Mouse (Mus musculus) midbrain, embryonic 11.5 days (tissue): ENCODE results near the gene Vps13d. TPM values are rescaled to one million over a fixed set of nuclear protein-coding genes. Genes with fewer than 3 reads are reported as not detected.

Source experiments
- ATAC-seq: fragments of 200-750 bp; cut with Nextera tagmentation; 2 replicates; pipeline ENCODE4 v1.8.0; 2017; ENCODE audit warnings: moderate TSS enrichment, moderate library complexity; ENCODE audit not compliant: low FRiP score
- DNase-seq: peaks from one replicate; pipeline ENCODE4 v3.0.0; 2015; ENCODE audit warnings: low spot score; ENCODE audit errors: missing footprints
- H3K27ac ChIP-seq: fragments of 300-500 bp; sonication (generic); 2 replicates; pipeline ENCODE4 v1.5.1; 2014; ENCODE audit warnings: low read depth, low read length
- H3K27me3 ChIP-seq: fragments of 300-500 bp; sonication (generic); 2 replicates; pipeline ENCODE4 v1.6.1; 2014; ENCODE audit warnings: mild to moderate bottlenecking, low read length, moderate library complexity, mixed read lengths; ENCODE audit not compliant: control insufficient read depth, insufficient read depth
- H3K36me3 ChIP-seq: fragments of 300-500 bp; sonication (generic); 2 replicates; pipeline ENCODE4 v1.6.1; 2014; ENCODE audit warnings: mild to moderate bottlenecking, low read length, moderate library complexity, mixed read lengths; ENCODE audit not compliant: control insufficient read depth, insufficient read depth
- H3K4me1 ChIP-seq: fragments of 300-500 bp; sonication (generic); 2 replicates; pipeline ENCODE4 v1.6.1; 2014; ENCODE audit warnings: low read length; ENCODE audit not compliant: control insufficient read depth, insufficient read depth
- H3K4me2 ChIP-seq: fragments of 300-500 bp; sonication (generic); 2 replicates; pipeline ENCODE4 v1.6.1; 2014; ENCODE audit warnings: mild to moderate bottlenecking, moderate library complexity
- H3K4me3 ChIP-seq: fragments of 300-500 bp; sonication (generic); 2 replicates; pipeline ENCODE4 v1.5.1; 2014; ENCODE audit warnings: low read depth, low read length
- H3K9ac ChIP-seq: fragments of 300-500 bp; sonication (generic); 2 replicates; pipeline ENCODE4 v1.6.1; 2014; ENCODE audit warnings: low read length
- H3K9me3 ChIP-seq: fragments of 300-500 bp; sonication (generic); 2 replicates; pipeline ENCODE4 v1.6.1; 2016; ENCODE audit warnings: low read length; ENCODE audit not compliant: control insufficient read depth
- WGBS: fragments of 180-500 bp; shearing (Covaris S2); extraction: QIAGEN DNeasy Blood & Tissue Kit; methylation state at CpG from one replicate; pipeline ENCODE4 v1.1.7; 2014; 5-methylcytosine and 5-hydroxymethylcytosine counted together
- polyA plus RNA-seq: library from polyadenylated mRNA; unstranded; fragments of >200 nt; fragmentation: Nextera tagmentation; extraction: Ambion mirVana; gene quantifications from 2 replicates; pipeline ENCODE4 v1.2.1, GENCODE M21; 2014

The Vps13d gene
- polyA plus RNA-seq, 1 experiment from 2014 or later, result 8.7 TPM

- peaks cover 8% of the 10 kb centered on the region; the same call in 1 of the 2 replicates for H3K36me3 ChIP-seq
Measured at GRCm38 (mm10) chr4:145147006-145147961, 47.5 kb downstream of the Vps13d start.

GRCm38 (mm10) chr4:145143533-145143932 is 51.3 kb downstream of the Vps13d start:
- ATAC-seq, result no peak
- no peaks in the 10 kb centered on the region for H3K4me1 ChIP-seq
- H3K9ac ChIP-seq, result no peak overlapping the region
- no peak overlapping the region for H3K4me2 ChIP-seq
- 98% methylated on average over 5 of the region's 5 CpGs for WGBS
- H3K36me3 ChIP-seq, result peaks cover 11% of the 10 kb centered on the region
- H3K27ac ChIP-seq, result no peak overlapping the region
- H3K27me3 ChIP-seq, result no peaks in the 10 kb centered on the region
- H3K4me3 ChIP-seq, result no peak overlapping the region
- DNase-seq, result peak; percentile 10
- no peaks in the 10 kb centered on the region for H3K9me3 ChIP-seq

More at GRCm38 (mm10) chr4:145147006-145147961, 47.5 kb downstream of the Vps13d start:
- 76% methylated on average over 5 of the region's 5 CpGs for WGBS
- Histone ChIP-seq H3K4me3 (no peak overlapping the region), H3K4me1 (no peaks in the 10 kb centered on the region), H3K9me3 (no peaks in the 10 kb centered on the region), H3K27ac (no peak overlapping the region), H3K9ac (no peak overlapping the region), H3K27me3 (no peaks in the 10 kb centered on the region), H3K4me2 (no peak overlapping the region)
- ATAC-seq (no peak), DNase-seq (no peak)

- WGBS, result 88% methylated on average over 1 of the region's 1 CpGs
- H3K36me3 ChIP-seq, result peaks cover 10% of the 10 kb centered on the region
- no peak for ATAC-seq
Measured at GRCm38 (mm10) chr4:145136705-145137104, 58.1 kb downstream of the Vps13d start.

GRCm38 (mm10) chr4:145135473-145135872 is 59.3 kb downstream of the Vps13d start:
- 93% methylated on average over 4 of the region's 4 CpGs for WGBS
- Histone ChIP-seq H3K27me3 (no peaks in the 10 kb centered on the region), H3K4me1 (no peaks in the 10 kb centered on the region), H3K36me3 (peaks cover 7% of the 10 kb centered on the region), H3K4me2 (no peak overlapping the region), H3K4me3 (no peak overlapping the region), H3K9me3 (no peaks in the 10 kb centered on the region), H3K9ac (no peak overlapping the region), H3K27ac (no peak overlapping the region)
- ATAC-seq, result no peak
- peak; percentile 14 for DNase-seq

More at GRCm38 (mm10) chr4:145136705-145137104, 58.1 kb downstream of the Vps13d start:
- Histone ChIP-seq H3K27ac (no peak overlapping the region), H3K9me3 (no peaks in the 10 kb centered on the region), H3K9ac (no peak overlapping the region), H3K27me3 (no peaks in the 10 kb centered on the region), H3K4me3 (no peak overlapping the region), H3K4me2 (no peak overlapping the region), H3K4me1 (no peaks in the 10 kb centered on the region)
- peak; percentile 33 for DNase-seq

- no peak overlapping the region for H3K27ac ChIP-seq
- peaks cover 5% of the 10 kb centered on the region for H3K36me3 ChIP-seq
- ATAC-seq (no peak), DNase-seq (no peak)
- no peaks in the 10 kb centered on the region for H3K27me3 ChIP-seq
- no peak overlapping the region for H3K4me2 ChIP-seq
- no peaks in the 10 kb centered on the region for H3K4me1 ChIP-seq
- H3K4me3 ChIP-seq, result no peak overlapping the region
- no peak overlapping the region for H3K9ac ChIP-seq
- no peaks in the 10 kb centered on the region for H3K9me3 ChIP-seq
- 86% methylated on average over 1 of the region's 1 CpGs for WGBS
Measured at GRCm38 (mm10) chr4:145130772-145131171, 64.0 kb downstream of the Vps13d start.

- Histone ChIP-seq H3K4me2 (no peak overlapping the region), H3K4me1 (no peaks in the 10 kb centered on the region), H3K36me3 (peaks cover 5% of the 10 kb centered on the region), H3K9ac (no peak overlapping the region), H3K27me3 (no peaks in the 10 kb centered on the region), H3K4me3 (no peak overlapping the region), H3K27ac (no peak overlapping the region), H3K9me3 (no peaks in the 10 kb centered on the region)
- DNase-seq (no peak), ATAC-seq (no peak)
Measured at GRCm38 (mm10) chr4:145129956-145130548, 64.8 kb downstream of the Vps13d start.

- Histone ChIP-seq H3K4me2 (no peak overlapping the region), H3K27me3 (no peaks in the 10 kb centered on the region), H3K9me3 (no peaks in the 10 kb centered on the region), H3K27ac (no peak overlapping the region), H3K4me3 (no peak overlapping the region), H3K4me1 (no peaks in the 10 kb centered on the region), H3K36me3 (no peaks in the 10 kb centered on the region), H3K9ac (no peak overlapping the region)
- DNase-seq (no peak), ATAC-seq (no peak)
- 94% methylated on average over 4 of the region's 4 CpGs for WGBS
Measured at GRCm38 (mm10) chr4:145125463-145126220, 69.2 kb downstream of the Vps13d start.

- DNase-seq, result no peak
- Histone ChIP-seq H3K4me1 (no peaks in the 10 kb centered on the region), H3K36me3 (no peaks in the 10 kb centered on the region), H3K9me3 (no peaks in the 10 kb centered on the region), H3K27me3 (no peaks in the 10 kb centered on the region), H3K27ac (no peak overlapping the region), H3K4me2 (no peak overlapping the region), H3K9ac (no peak overlapping the region), H3K4me3 (no peak overlapping the region)
- 88% methylated on average over 4 of the region's 4 CpGs for WGBS
- no peak for ATAC-seq
Measured at GRCm38 (mm10) chr4:145124419-145124818, 70.4 kb downstream of the Vps13d start.
